Mouse (Mus musculus) small intestine, adult 2 months (tissue): Measurements from ENCODE around the gene Opalin.

Source experiments
- CTCF ChIP-seq: fragments of 200-500 bp; IDR thresholded peaks from 2 replicates; pipeline ENCODE4 v1.5.1; 2012; ENCODE audit warnings: low read depth, mild to moderate bottlenecking, control low read depth, inconsistent platforms, low read length, moderate library complexity, mixed read lengths; ENCODE audit not compliant: insufficient replicate concordance, insufficient read length; ENCODE audit errors: extremely low read depth
- POLR2A ChIP-seq: fragments of 200-500 bp; IDR thresholded peaks from 2 replicates; pipeline ENCODE4 v1.6.1; 2012; ENCODE audit warnings: low read depth, mild to moderate bottlenecking, control low read depth, inconsistent platforms, low read length, moderate library complexity

DNA sequence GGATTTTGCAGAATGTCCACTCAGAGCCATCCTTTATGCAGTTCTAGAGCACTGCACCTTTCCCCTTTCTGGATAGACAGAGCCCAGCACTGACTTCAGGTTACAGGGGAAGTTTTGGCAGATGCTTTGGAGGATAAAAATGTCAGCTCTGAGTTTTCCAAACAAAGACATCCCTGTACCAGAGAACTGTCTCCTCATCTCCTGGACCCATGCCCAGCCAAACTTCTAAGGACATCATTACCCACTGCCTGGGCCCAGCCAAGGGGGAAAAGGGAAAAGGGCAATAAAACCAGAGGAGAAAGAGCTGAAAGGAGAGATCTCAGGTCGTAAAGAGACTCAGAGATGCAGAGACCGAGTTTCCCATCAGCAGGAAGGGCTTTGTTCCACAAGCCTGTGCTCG lies 46.1 kb upstream of the Opalin start:
- TF ChIP-seq CTCF: no peak
- TF ChIP-seq POLR2A: no peak
